Mouse (Mus musculus) lung, embryonic 15.5 days (tissue): ENCODE measurements around the gene Gstt2. TPM values are rescaled to one million over a fixed set of nuclear protein-coding genes. Genes with fewer than 3 reads are reported as not detected.

Experiments
- ATAC-seq: fragments of 200-750 bp; cut with Nextera tagmentation; 2 replicates; pipeline ENCODE4 v1.8.0; 2017; ENCODE audit warnings: moderate number of reproducible peaks, borderline replicate concordance; ENCODE audit not compliant: low FRiP score, low TSS enrichment; ENCODE audit errors: extremely low read depth
- H3K27ac ChIP-seq: fragments of 300-500 bp; sonication (generic); 2 replicates; pipeline ENCODE4 v1.5.1; 2015; ENCODE audit warnings: moderate library complexity, mild to moderate bottlenecking, inconsistent platforms
- H3K27me3 ChIP-seq: fragments of 300-500 bp; sonication (generic); 2 replicates; pipeline ENCODE4 v1.6.1; 2015; ENCODE audit warnings: inconsistent platforms
- H3K36me3 ChIP-seq: fragments of 300-500 bp; sonication (generic); 2 replicates; pipeline ENCODE4 v1.6.1; 2015; ENCODE audit warnings: inconsistent platforms
- H3K4me1 ChIP-seq: fragments of 300-500 bp; sonication (generic); 2 replicates; pipeline ENCODE4 v1.6.1; 2015; ENCODE audit warnings: inconsistent platforms
- H3K4me2 ChIP-seq: fragments of 300-500 bp; sonication (generic); 2 replicates; pipeline ENCODE4 v1.6.1; 2015; ENCODE audit warnings: inconsistent platforms, mild to moderate bottlenecking, moderate library complexity
- H3K4me3 ChIP-seq: fragments of 300-500 bp; sonication (generic); 2 replicates; pipeline ENCODE4 v1.5.1; 2015; ENCODE audit warnings: mild to moderate bottlenecking, inconsistent platforms
- H3K9ac ChIP-seq: fragments of 300-500 bp; sonication (generic); 2 replicates; pipeline ENCODE4 v1.6.1; 2015; ENCODE audit warnings: inconsistent platforms
- H3K9me3 ChIP-seq: fragments of 300-500 bp; sonication (generic); 2 replicates; pipeline ENCODE4 v1.6.1; 2016; ENCODE audit warnings: inconsistent platforms
- WGBS: fragments of 180-500 bp; shearing (Covaris S2); methylation state at CpG from one replicate; pipeline ENCODE4 v1.1.7; 2015; 5-methylcytosine and 5-hydroxymethylcytosine counted together
- polyA plus RNA-seq: library from polyadenylated mRNA; unstranded; fragments of >200 nt; fragmentation: Nextera tagmentation; extraction: Ambion mirVana; gene quantifications from 2 replicates; pipeline ENCODE4 v1.2.1, GENCODE M21; 2015

Gene Gstt2
- polyA plus RNA-seq, 1 experiment from 2014 or later: 39.1 TPM

DNA sequence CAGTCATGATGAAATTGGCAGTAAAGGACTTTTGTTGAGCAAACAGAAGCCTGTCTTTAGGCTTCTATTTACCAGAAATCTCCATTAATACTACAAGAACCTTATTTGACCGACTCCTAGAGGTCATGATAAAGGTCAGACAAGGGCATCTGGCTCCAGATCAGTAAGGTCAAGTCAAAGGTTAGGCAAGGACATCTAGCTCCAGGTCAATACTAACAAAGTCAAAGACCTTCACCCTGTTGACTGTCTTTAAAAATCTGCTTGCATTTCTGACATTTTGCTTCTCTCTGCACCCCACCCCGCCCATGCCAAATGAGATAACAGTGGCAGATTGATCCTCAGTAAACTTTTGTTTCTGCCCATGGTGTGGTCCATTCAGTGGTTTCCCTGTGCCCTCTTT is 33.0 kb downstream of the Gstt2 start:
- H3K27me3 ChIP-seq: no peaks in the 10 kb centered on the region
- no peak overlapping the region for H3K27ac ChIP-seq
- 48% methylated on average over 2 of the region's 2 CpGs for WGBS
- no peak overlapping the region for H3K9ac ChIP-seq
- ATAC-seq: no peak
- H3K4me3 ChIP-seq: no peak overlapping the region
- H3K4me2 ChIP-seq: no peak overlapping the region
- no peaks in the 10 kb centered on the region for H3K9me3 ChIP-seq
- H3K4me1 ChIP-seq: no peaks in the 10 kb centered on the region
- H3K36me3 ChIP-seq: no peaks in the 10 kb centered on the region

DNA sequence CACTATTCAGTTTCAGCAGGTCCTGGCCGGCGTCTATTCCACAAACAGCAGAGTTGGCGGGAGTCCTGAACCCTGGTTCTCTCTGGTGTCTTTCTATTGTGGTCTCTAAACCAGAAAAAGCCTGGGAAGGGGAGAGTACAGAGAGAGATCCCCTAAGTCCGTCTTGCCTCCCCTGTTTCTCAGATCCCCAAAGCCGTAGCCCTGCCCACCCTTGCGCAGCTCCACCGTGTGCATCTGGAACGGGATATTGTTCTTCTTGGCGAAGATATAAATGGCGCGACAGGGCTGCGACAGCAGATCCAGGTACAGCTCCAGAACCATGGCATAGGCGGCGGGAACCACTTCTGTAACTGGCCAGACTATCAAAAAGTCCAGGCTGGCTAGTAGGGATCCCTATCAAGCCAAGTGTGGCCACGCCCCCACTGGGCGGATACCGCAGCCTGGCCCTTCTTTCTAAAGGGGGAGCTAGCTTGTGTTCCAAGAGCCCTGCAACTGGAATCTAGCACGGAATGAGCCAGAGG is 39.0 kb downstream of the Gstt2 start, which contains the start of gene Gstt1:
Gstt1 (minus strand) TSS at position 409 of the 521 bp plus-strand sequence.
- H3K27me3 ChIP-seq: no peaks in the 10 kb centered on the region
- no peaks in the 10 kb centered on the region for H3K36me3 ChIP-seq
- H3K9me3 ChIP-seq: no peaks in the 10 kb centered on the region
- H3K4me3 ChIP-seq: peak within 1 kb of the TSS; percentile 46
- peak within 1 kb of the TSS; percentile 30 for H3K9ac ChIP-seq
- H3K4me2 ChIP-seq: peak within 1 kb of the TSS; percentile 73
- H3K4me1 ChIP-seq: peaks cover 17% of the 10 kb centered on the region
- peak; percentile 45; the same call in 1 of the 2 replicates for ATAC-seq
- whole genome bisulfite sequencing: 2% methylated on average over 18 of the region's 18 CpGs
- peak within 1 kb of the TSS; percentile 32 for H3K27ac ChIP-seq

DNA sequence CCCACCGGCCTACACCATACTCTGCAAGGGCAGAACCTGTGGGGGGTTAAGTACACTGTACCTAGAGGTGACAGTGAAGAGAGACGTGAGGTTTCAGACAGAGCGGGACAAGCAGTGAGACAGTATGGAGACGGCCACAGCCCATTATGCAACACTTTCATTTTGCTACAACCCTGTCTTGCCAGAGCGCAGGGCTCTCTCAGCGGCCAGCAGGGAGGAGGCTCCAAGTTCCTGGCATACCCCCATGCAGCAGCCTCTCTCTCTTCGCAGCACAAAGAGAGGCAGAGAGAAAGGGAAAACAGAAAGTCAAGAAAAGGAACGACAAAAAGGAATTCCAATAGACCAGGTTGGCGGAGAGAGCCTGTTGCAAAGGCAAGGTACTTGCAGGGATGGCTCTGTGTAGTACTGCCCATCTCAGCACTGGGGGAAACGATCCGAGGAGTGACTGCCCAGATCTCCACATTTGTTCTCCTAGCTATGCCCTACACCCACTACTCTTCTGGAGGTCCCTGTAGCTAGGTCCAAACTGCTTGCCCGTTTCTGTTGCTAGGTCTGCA is 39.5 kb downstream of the Gstt2 start:
- ATAC-seq: peak; percentile 71; the same call in 1 of the 2 replicates
- H3K9me3 ChIP-seq: no peaks in the 10 kb centered on the region
- H3K36me3 ChIP-seq: no peaks in the 10 kb centered on the region
- H3K4me2 ChIP-seq: peak overlapping the region; percentile 73
- H3K4me1 ChIP-seq: peaks cover 17% of the 10 kb centered on the region
- peak overlapping the region; percentile 46 for H3K4me3 ChIP-seq
- no peaks in the 10 kb centered on the region for H3K27me3 ChIP-seq
- H3K27ac ChIP-seq: peak overlapping the region; percentile 32
- peak overlapping the region; percentile 30 for H3K9ac ChIP-seq
- 0% methylated on average over 11 of the region's 12 CpGs for WGBS

DNA sequence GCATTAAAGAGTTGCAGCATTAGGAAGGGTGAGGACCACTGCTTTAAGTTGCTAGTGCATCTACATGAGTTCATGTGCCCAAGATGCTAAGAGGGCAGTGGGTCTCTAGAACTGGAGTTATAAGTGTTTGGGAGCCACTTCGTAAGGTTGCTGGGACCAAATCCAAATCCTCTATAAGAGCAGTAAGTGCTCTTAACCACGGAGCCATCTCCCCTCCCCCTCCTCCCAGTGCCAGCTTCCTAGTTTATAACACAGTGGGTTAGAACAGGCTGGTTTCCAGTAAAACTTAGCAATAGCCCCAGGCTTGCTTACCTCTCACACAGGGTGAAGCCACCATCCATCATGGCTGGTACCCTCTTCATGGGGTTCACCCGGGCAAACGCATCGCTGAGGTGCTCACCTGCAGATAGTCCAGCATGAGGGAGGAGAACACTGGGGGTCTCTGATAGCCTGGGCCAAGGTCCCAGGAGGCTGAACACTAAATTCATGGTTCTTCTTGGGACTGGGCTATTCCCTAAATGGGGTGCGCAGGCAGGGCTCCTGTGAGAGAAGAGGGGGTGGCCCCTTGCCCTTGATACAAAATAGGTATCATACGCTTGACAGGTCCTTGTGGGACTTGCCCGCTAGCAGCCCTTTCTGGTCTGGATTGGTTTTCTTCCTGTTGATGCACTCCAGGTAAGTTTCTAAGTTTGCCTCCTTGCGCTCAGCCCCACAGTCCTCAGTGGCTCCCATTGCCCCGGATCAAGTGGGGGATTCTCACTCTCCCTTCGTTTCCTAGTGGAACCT is 40.3 kb downstream of the Gstt2 start:
- 36% methylated on average over 11 of the region's 11 CpGs for WGBS
- ATAC-seq: 0 out of 2 replicates have a peak, but pooled peaks have one; percentile 6
- H3K4me2 ChIP-seq: peak overlapping the region; percentile 73
- H3K4me1 ChIP-seq: peaks cover 17% of the 10 kb centered on the region
- no peaks in the 10 kb centered on the region for H3K9me3 ChIP-seq
- H3K27me3 ChIP-seq: no peaks in the 10 kb centered on the region
- no peaks in the 10 kb centered on the region for H3K36me3 ChIP-seq
- no peak overlapping the region for H3K27ac ChIP-seq
- H3K4me3 ChIP-seq: peak overlapping the region; percentile 46
- H3K9ac ChIP-seq: peak overlapping the region; percentile 30

DNA sequence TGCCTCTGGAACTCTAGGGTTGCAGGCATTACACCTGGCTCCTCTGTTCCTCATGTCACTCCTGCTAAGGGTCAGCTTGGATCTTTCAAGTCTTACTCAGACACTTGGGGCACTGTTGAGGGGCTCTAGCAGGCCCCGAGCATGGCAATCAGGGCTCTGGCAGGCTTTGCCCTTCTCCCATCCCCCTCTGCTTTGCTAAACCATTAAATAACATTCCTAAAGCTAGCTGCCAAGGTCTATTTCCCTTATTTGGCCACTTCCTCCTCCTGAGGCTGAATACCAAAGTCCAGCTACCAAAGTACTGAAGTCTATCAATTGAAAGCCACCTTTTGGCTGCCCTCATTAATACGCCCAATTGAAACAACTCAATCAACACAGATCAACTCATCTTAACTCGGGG is 42.3 kb downstream of the Gstt2 start:
- ATAC-seq: no peak
- H3K4me2 ChIP-seq: no peak overlapping the region

DNA sequence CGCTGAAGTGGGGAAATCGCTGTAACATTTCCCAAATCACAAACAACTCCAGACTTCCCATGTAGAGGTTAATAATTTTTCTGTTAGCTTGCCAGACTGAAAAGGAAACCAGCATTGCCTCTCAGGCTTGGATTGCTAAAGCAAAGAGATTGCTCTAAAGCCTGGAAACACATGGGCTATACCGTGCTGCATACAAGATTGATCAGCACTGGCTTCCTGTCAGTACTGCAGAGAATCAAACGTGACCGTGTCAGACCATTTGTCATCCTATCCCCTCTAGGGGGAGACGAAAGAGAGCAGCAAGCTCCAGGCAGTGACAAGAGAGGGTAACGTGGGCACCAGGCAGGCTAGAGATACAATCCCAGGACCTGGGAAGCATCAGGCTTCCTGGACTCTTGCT is 46.5 kb downstream of the Gstt2 start:
- no peak for ATAC-seq
- no peak overlapping the region for H3K4me3 ChIP-seq
- H3K27me3 ChIP-seq: no peaks in the 10 kb centered on the region
- H3K9me3 ChIP-seq: no peaks in the 10 kb centered on the region
- no peak overlapping the region for H3K4me2 ChIP-seq
- no peaks in the 10 kb centered on the region for H3K36me3 ChIP-seq
- no peak overlapping the region for H3K9ac ChIP-seq
- WGBS: 8% methylated on average over 7 of the region's 7 CpGs
- peaks cover 14% of the 10 kb centered on the region for H3K4me1 ChIP-seq
- peak overlapping the region; percentile 7; the same call in 1 of the 2 replicates for H3K27ac ChIP-seq

More for the DNA sequence above, 42.3 kb downstream of the Gstt2 start:
- WGBS: 37% methylated on average over 3 of the region's 3 CpGs
- Histone ChIP-seq H3K27me3 (no peaks in the 10 kb centered on the region), H3K9me3 (no peaks in the 10 kb centered on the region), H3K27ac (no peak overlapping the region), H3K9ac (no peak overlapping the region), H3K4me1 (peaks cover 20% of the 10 kb centered on the region), H3K36me3 (no peaks in the 10 kb centered on the region), H3K4me3 (no peak overlapping the region)

DNA sequence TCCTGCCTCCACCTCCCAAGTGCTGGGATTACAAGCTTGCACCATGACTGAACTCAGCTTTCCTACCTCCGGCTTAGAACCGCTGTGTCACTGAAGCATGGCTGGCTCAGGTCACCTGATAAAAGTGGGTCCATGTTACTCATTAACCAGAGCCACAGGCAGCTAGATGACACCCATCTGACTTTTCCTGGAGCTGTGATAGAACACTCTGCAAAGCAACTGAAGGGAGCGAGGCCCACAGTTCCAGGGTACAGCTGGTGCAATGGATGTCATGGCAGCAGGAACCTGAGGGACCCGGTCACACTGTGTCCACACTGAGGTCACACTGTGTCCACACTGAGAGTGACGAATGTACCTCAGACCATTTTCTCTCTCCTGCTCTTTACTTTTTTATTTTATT is 47.4 kb downstream of the Gstt2 start:
- 68% methylated on average over 5 of the region's 5 CpGs for WGBS
- Histone ChIP-seq H3K9ac (no peak overlapping the region), H3K27ac (no peak overlapping the region), H3K4me3 (no peak overlapping the region), H3K4me1 (peaks cover 8% of the 10 kb centered on the region), H3K36me3 (no peaks in the 10 kb centered on the region), H3K9me3 (no peaks in the 10 kb centered on the region), H3K27me3 (no peaks in the 10 kb centered on the region), H3K4me2 (no peak overlapping the region)
- ATAC-seq: no peak

DNA sequence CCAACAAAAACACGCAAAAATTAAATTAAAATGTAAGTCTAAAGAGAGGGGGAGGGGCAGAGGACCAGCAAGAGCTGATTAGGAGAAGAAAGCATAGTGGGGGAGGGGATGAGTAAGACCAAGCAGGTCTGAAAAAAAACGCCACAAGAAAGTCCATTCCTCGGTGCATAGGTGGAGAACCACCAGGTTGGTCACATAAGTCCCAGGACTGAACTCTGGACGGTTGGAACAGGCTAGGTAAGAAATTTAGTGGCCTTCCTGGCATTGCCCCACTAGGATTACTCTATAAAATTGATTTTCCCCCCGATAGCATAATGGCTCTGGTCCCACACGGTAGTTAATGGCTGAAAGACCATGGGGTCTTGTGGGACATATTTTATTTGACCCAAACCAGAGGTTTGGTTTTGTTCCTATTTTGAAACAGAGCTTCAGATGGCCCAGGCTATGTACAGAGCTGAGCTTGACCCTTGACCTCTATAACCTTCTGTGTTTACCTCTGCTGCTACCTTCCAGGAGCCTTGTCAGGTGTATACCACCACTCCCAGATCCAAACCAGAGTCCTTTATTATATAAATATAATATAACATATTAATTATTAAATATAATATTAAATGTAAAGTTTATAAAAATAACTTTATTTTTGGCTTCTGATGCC is 48.0 kb downstream of the Gstt2 start:
- H3K4me3 ChIP-seq: no peak overlapping the region
- H3K9me3 ChIP-seq: no peaks in the 10 kb centered on the region
- H3K4me2 ChIP-seq: no peak overlapping the region
- no peaks in the 10 kb centered on the region for H3K36me3 ChIP-seq
- no peak for ATAC-seq
- WGBS: 86% methylated on average over 6 of the region's 6 CpGs
- H3K27ac ChIP-seq: no peak overlapping the region
- H3K9ac ChIP-seq: no peak overlapping the region
- H3K27me3 ChIP-seq: no peaks in the 10 kb centered on the region
- H3K4me1 ChIP-seq: peaks cover 3% of the 10 kb centered on the region

DNA sequence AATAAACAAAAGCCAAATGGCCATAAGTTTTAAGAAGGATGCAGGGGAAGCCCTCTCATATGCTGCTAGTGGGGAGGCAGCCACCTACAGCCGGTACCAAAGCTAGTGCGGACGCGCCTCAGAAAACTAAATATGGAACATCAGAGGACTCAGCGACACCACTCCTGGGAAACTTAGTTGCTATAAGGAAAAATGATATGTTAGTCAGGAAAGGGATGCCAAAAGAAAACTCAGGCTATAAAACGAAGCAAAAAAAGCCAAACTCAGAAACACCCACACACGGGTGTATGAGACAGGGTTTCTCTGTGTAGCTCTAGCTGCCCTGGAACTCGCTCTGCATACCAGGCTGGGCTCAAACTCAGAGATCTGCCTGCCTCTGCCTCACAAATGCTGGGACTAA is 48.9 kb downstream of the Gstt2 start:
- Histone ChIP-seq H3K27ac (no peak overlapping the region), H3K27me3 (no peaks in the 10 kb centered on the region), H3K9ac (no peak overlapping the region), H3K4me1 (peaks cover 3% of the 10 kb centered on the region), H3K9me3 (no peaks in the 10 kb centered on the region), H3K36me3 (no peaks in the 10 kb centered on the region), H3K4me3 (no peak overlapping the region), H3K4me2 (no peak overlapping the region)
- 86% methylated on average over 8 of the region's 8 CpGs for WGBS
- ATAC-seq: no peak

DNA sequence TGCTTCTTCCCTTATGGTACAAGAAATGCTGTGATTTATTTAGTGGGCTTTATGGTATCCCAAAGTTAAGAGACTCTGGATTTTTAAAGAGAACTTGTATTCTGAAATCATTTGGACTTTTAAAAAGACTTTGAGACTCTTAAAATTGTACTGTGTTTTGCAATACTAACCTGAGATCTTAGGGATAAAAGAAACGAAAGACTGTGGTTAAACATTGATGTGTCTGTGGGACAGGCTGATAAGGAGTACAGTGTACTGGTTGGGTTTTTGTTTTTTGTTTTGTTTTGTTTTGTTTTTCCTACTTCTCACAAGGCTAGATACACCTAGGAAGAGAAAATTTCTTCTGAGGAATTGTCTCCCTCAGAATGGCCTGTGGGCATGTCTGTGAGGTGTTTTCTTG is 51.8 kb downstream of the Gstt2 start:
- no peak overlapping the region for H3K27ac ChIP-seq
- no peak overlapping the region for H3K9ac ChIP-seq
- no peaks in the 10 kb centered on the region for H3K9me3 ChIP-seq
- H3K27me3 ChIP-seq: 0 out of 2 replicates have a peak, but pooled peaks cover 4% of the 10 kb centered on the region
- H3K36me3 ChIP-seq: no peaks in the 10 kb centered on the region
- peaks cover 12% of the 10 kb centered on the region for H3K4me1 ChIP-seq
- H3K4me2 ChIP-seq: no peak overlapping the region
- no peak overlapping the region for H3K4me3 ChIP-seq
- no peak for ATAC-seq
- 57% methylated on average over 1 of the region's 1 CpGs for WGBS
